Mouse (Mus musculus) liver, adult 2 months (tissue): Measurements from ENCODE around the gene Fto.

Experiments
- CTCF ChIP-seq: fragments of 200-500 bp; IDR thresholded peaks from 2 replicates; pipeline ENCODE4 v1.5.1; 2011; ENCODE audit warnings: low read depth, low read length, control low read depth
- POLR2A ChIP-seq: fragments of 200-500 bp; IDR thresholded peaks from 2 replicates; pipeline ENCODE4 v1.6.1; 2011; ENCODE audit warnings: low read length, control low read depth; ENCODE audit not compliant: insufficient read depth; ENCODE audit errors: extremely low read depth

- TF ChIP-seq POLR2A (no peak), CTCF (no peak)
These were observed 43.9 kb upstream of the Fto start for GRCm38 (mm10) chr8:91269374-91269958.
